Mouse (Mus musculus) myocyte (in vitro differentiated cells): Measurements from ENCODE around the gene Noct. TPM values are rescaled to one million over a fixed set of nuclear protein-coding genes. Genes with fewer than 3 reads are reported as not detected.

Experiments used
- H3K27me3 ChIP-seq: one replicate; pipeline ENCODE4 v1.6.1; 2011; ENCODE audit not compliant: control insufficient read depth, insufficient read depth, insufficient read length
- H3K36me3 ChIP-seq: one replicate; pipeline ENCODE4 v1.6.1; 2011; ENCODE audit not compliant: control insufficient read depth, insufficient read depth
- H3K4me2 ChIP-seq: one replicate; pipeline ENCODE4 v1.6.1; 2011; ENCODE audit warnings: low read depth, control low read depth
- H3K4me3 ChIP-seq: one replicate; pipeline ENCODE4 v1.5.1; 2011; ENCODE audit warnings: mild to moderate bottlenecking, control low read depth, moderate library complexity
- H3K79me2 ChIP-seq: one replicate; pipeline ENCODE4 v1.6.1; 2011; ENCODE audit not compliant: control insufficient read depth, insufficient read depth
- H3ac ChIP-seq: one replicate; pipeline ENCODE4 v1.6.1; 2011; ENCODE audit not compliant: control insufficient read depth, insufficient read length
- CEBPB ChIP-seq: IDR thresholded peaks from 2 replicates; pipeline ENCODE4 v1.6.1; 2011; ENCODE audit warnings: mild to moderate bottlenecking, moderate library complexity; ENCODE audit not compliant: poor library complexity, insufficient read depth, severe bottlenecking
- E2F4 ChIP-seq: IDR thresholded peaks from one replicate; pipeline ENCODE4 v1.6.1; 2011; ENCODE audit warnings: mild to moderate bottlenecking, control low read depth, moderate library complexity; ENCODE audit not compliant: insufficient read depth
- MAX ChIP-seq: IDR thresholded peaks from one replicate; pipeline ENCODE4 v1.6.1; 2011; ENCODE audit warnings: low read depth, mild to moderate bottlenecking, control low read depth
- MYOD1 ChIP-seq, 3 experiments: IDR thresholded peaks; one replicate each; pipeline ENCODE4 v1.6.1; 2011; ENCODE audit warnings: control low read depth in 2 of 3, low read depth in 2 of 3, mild to moderate bottlenecking in 2 of 3, moderate library complexity in 1 of 3; ENCODE audit not compliant: insufficient read length in 2 of 3, control insufficient read depth in 1 of 3
- MYOG ChIP-seq, 3 experiments: IDR thresholded peaks; one replicate each; pipeline ENCODE4 v1.6.1; 2011; ENCODE audit warnings: control low read depth in 2 of 3, low read depth in 2 of 3, mild to moderate bottlenecking in 2 of 3; ENCODE audit not compliant: insufficient read length in 2 of 3, control insufficient read depth in 1 of 3, insufficient read depth in 1 of 3
- POLR2A ChIP-seq: IDR thresholded peaks from one replicate; pipeline ENCODE4 v1.6.1; 2011; ENCODE audit warnings: low read depth, mild to moderate bottlenecking, control low read depth, moderate library complexity; ENCODE audit not compliant: insufficient read length
- POLR2AphosphoS2 ChIP-seq: IDR thresholded peaks from one replicate; pipeline ENCODE4 v1.6.1; 2011; ENCODE audit warnings: low read depth, control low read depth; ENCODE audit not compliant: insufficient read length
- REST ChIP-seq: IDR thresholded peaks from one replicate; pipeline ENCODE4 v1.6.1; 2011; ENCODE audit warnings: mild to moderate bottlenecking, control low read depth, moderate library complexity; ENCODE audit not compliant: insufficient read depth, insufficient read length
- SRF ChIP-seq: IDR thresholded peaks from one replicate; pipeline ENCODE4 v1.6.1; 2011; ENCODE audit warnings: low read depth; ENCODE audit not compliant: control insufficient read depth, insufficient read length
- TCF12 ChIP-seq: IDR thresholded peaks from one replicate; pipeline ENCODE4 v1.6.1; 2011; ENCODE audit warnings: mild to moderate bottlenecking, control low read depth; ENCODE audit not compliant: poor library complexity, insufficient read depth, severe bottlenecking
- TCF3 ChIP-seq: IDR thresholded peaks from one replicate; pipeline ENCODE4 v1.6.1; 2011; ENCODE audit warnings: low read depth, control low read depth; ENCODE audit not compliant: insufficient read length
- USF1 ChIP-seq: IDR thresholded peaks from one replicate; pipeline ENCODE4 v1.6.1; 2011; ENCODE audit warnings: low read depth, mild to moderate bottlenecking, control low read depth, moderate library complexity
- polyA plus RNA-seq: library from polyadenylated mRNA; unstranded; fragments of >200 nt; fragmentation: generic; extraction: Trizol; gene quantifications from one replicate; pipeline ENCODE4 v1.2.1, GENCODE M21; 2012; ENCODE audit warnings: missing spikeins

The Noct gene
- polyA plus RNA-seq, 1 experiment, result 7.2 TPM

- Histone ChIP-seq H3K36me3 (no peaks in the 10 kb centered on the region), H3K4me2 (peak overlapping the region; percentile 51), H3K79me2 (peaks cover 94% of the 10 kb centered on the region), H3K4me3 (no peak overlapping the region), H3K27me3 (no peaks in the 10 kb centered on the region), H3ac (no peak overlapping the region)
- no peak for TF ChIP-seq USF1
- no peak for TF ChIP-seq TCF3
- no peak for TF ChIP-seq MAX
- TF ChIP-seq TCF12, result peak; percentile 11
- peak; percentile 66 for TF ChIP-seq SRF
- TF ChIP-seq POLR2AphosphoS2, result no peak
- TF ChIP-seq MYOG (IDR thresholded peaks at IDR 0.05; ENCODE audit: control insufficient read depth in 1 of 3, insufficient read depth in 1 of 3, insufficient read length in 2 of 3, low read depth in 2 of 3), result peak in 2 of 3 experiments; percentile 42 to 75
- peak; percentile 64 to 80 (median 79) for TF ChIP-seq MYOD1 (IDR thresholded peaks at IDR 0.05; ENCODE audit: control insufficient read depth in 1 of 3, insufficient read length in 2 of 3, low read depth in 2 of 3)
Observed at GRCm38 (mm10) chr3:51270069-51270817, 46.0 kb downstream of the Noct start.

DNA sequence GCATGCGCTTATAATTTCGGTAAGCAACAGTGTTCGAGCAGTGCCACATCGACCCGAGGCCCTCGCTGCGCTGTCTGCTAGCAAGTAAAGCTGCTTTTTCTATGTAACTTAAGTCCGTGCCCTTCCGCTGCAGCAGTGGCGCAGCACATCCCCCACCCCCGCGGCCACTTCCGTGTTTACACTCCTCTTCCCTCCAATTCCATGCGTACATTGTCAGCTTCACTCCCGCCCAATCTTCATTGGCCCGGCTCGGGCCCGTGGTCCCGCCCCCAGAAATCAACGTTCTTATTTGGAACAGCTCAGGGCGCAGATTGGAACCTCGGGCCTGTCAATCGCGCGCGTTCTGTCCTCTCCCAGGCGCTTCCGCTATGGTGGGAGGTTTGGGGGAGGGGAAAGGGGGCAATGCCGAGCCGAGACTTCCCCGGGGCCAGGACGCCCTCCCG lies 51.7 kb downstream of the Noct start:
- peak overlapping the region; percentile 89 for H3K4me2 ChIP-seq
- peak overlapping the region; percentile 64 for H3K4me3 ChIP-seq
- peak; percentile 76 for TF ChIP-seq SRF
- peak; percentile 28 for TF ChIP-seq E2F4
- TF ChIP-seq MYOG (IDR thresholded peaks at IDR 0.05; ENCODE audit: control insufficient read depth in 1 of 3, insufficient read depth in 1 of 3, insufficient read length in 2 of 3, low read depth in 2 of 3), result no peak
- TF ChIP-seq POLR2A, result peak; percentile 47
- no peak for TF ChIP-seq POLR2AphosphoS2
- TF ChIP-seq USF1, result no peak
- H3ac ChIP-seq, result peak overlapping the region; percentile 83
- H3K27me3 ChIP-seq, result no peaks in the 10 kb centered on the region
- H3K36me3 ChIP-seq, result no peaks in the 10 kb centered on the region
- H3K79me2 ChIP-seq, result peaks cover 48% of the 10 kb centered on the region

- H3K36me3 ChIP-seq, result no peaks in the 10 kb centered on the region
- H3K79me2 ChIP-seq, result peaks cover 42% of the 10 kb centered on the region
- H3ac ChIP-seq, result peak overlapping the region; percentile 83
- H3K4me3 ChIP-seq, result peak overlapping the region; percentile 64
- no peaks in the 10 kb centered on the region for H3K27me3 ChIP-seq
- no peak overlapping the region for H3K4me2 ChIP-seq
- no peak for TF ChIP-seq MYOD1 (IDR thresholded peaks at IDR 0.05; ENCODE audit: control insufficient read depth in 1 of 3, insufficient read length in 2 of 3, low read depth in 2 of 3)
- TF ChIP-seq POLR2A, result peak; percentile 5
Observed at GRCm38 (mm10) chr3:51276421-51277111, 52.3 kb downstream of the Noct start.

GRCm38 (mm10) chr3:51277201-51278150 lies 53.2 kb downstream of the Noct start:
- TF ChIP-seq USF1 (no peak), POLR2AphosphoS2 (peak; percentile 88), CEBPB (no peak), MYOD1 (IDR thresholded peaks at IDR 0.05; ENCODE audit: control insufficient read depth in 1 of 3, insufficient read length in 2 of 3, low read depth in 2 of 3) (peak in 2 of 3 experiments; percentile 0 to 18), TCF12 (no peak), TCF3 (no peak), E2F4 (no peak), MAX (no peak), MYOG (IDR thresholded peaks at IDR 0.05; ENCODE audit: control insufficient read depth in 1 of 3, insufficient read depth in 1 of 3, insufficient read length in 2 of 3, low read depth in 2 of 3) (peak in 2 of 3 experiments; percentile 36 to 39), SRF (no peak), POLR2A (peak; percentile 94), REST (peak; percentile 52)
- peak overlapping the region; percentile 90 for H3K4me2 ChIP-seq
- H3K4me3 ChIP-seq, result peak overlapping the region; percentile 64
- H3K79me2 ChIP-seq, result peaks cover 34% of the 10 kb centered on the region
- no peaks in the 10 kb centered on the region for H3K27me3 ChIP-seq
- H3K36me3 ChIP-seq, result no peaks in the 10 kb centered on the region
- peak overlapping the region; percentile 83 for H3ac ChIP-seq
